Mouse (Mus musculus) midbrain, postnatal 0 days (tissue): Measurements from ENCODE around the gene Best2. TPM values are rescaled to one million over a fixed set of nuclear protein-coding genes. Genes with fewer than 3 reads are reported as not detected.

Source experiments
- ATAC-seq: fragments of 200-750 bp; cut with Nextera tagmentation; 2 replicates; pipeline ENCODE4 v1.8.0; 2017; ENCODE audit warnings: moderate number of reproducible peaks, mild to moderate bottlenecking, moderate TSS enrichment, moderate library complexity; ENCODE audit not compliant: low FRiP score
- DNase-seq: peaks from one replicate; pipeline ENCODE4 v3.0.0-alpha.2; 2015; ENCODE audit warnings: low spot score
- H3K27ac ChIP-seq: fragments of 300-500 bp; sonication (generic); 2 replicates; pipeline ENCODE4 v1.5.1; 2014; ENCODE audit warnings: low read depth, mild to moderate bottlenecking, low read length, mixed read lengths
- H3K27me3 ChIP-seq: fragments of 300-500 bp; sonication (generic); 2 replicates; pipeline ENCODE4 v1.6.1; 2014; ENCODE audit warnings: low read length, control low read depth, mixed read lengths; ENCODE audit not compliant: insufficient read depth
- H3K36me3 ChIP-seq: fragments of 300-500 bp; sonication (generic); 2 replicates; pipeline ENCODE4 v1.6.1; 2014; ENCODE audit warnings: low read length, control low read depth, mixed read lengths; ENCODE audit not compliant: insufficient read depth
- H3K4me1 ChIP-seq: fragments of 300-500 bp; sonication (generic); 2 replicates; pipeline ENCODE4 v1.6.1; 2014; ENCODE audit warnings: mild to moderate bottlenecking, control low read depth, antibody characterized with exemption, low read length, mixed read lengths; ENCODE audit not compliant: insufficient read depth
- H3K4me2 ChIP-seq: fragments of 300-500 bp; sonication (generic); 2 replicates; pipeline ENCODE4 v1.6.1; 2014; ENCODE audit warnings: low read depth, mild to moderate bottlenecking, low read length, mixed read lengths; ENCODE audit not compliant: poor library complexity, severe bottlenecking
- H3K4me3 ChIP-seq: fragments of 300-500 bp; sonication (generic); 2 replicates; pipeline ENCODE4 v1.5.1; 2014; ENCODE audit warnings: low read depth, mild to moderate bottlenecking, low read length, moderate library complexity
- H3K9ac ChIP-seq: fragments of 300-500 bp; sonication (generic); replicated peaks from 2 replicates; pipeline ENCODE4 v1.6.1; 2014; ENCODE audit warnings: mild to moderate bottlenecking, low read length, moderate library complexity, mixed read lengths; ENCODE audit not compliant: poor library complexity, severe bottlenecking
- H3K9me3 ChIP-seq: fragments of 300-500 bp; sonication (generic); 2 replicates; pipeline ENCODE4 v1.6.1; 2016; ENCODE audit warnings: low read length, control low read depth
- CTCF ChIP-seq: IDR thresholded peaks from 2 replicates; pipeline ENCODE4 v1.5.1; 2016; ENCODE audit warnings: antibody characterized with exemption, mild to moderate bottlenecking
- WGBS: fragments of 180-500 bp; shearing (Covaris S2); extraction: QIAGEN DNeasy Blood & Tissue Kit; methylation state at CpG from one replicate; pipeline ENCODE4 v1.1.7; 2014; 5-methylcytosine and 5-hydroxymethylcytosine counted together
- microRNA-seq: library from miRNA; unstranded; fragments of <30 nt; microRNA quantifications from one replicate; pipeline ENCODE4, GENCODE M21; 2016; ENCODE audit warnings: borderline number of aligned reads
- polyA plus RNA-seq: library from polyadenylated mRNA; unstranded; fragments of >200 nt; fragmentation: Nextera tagmentation; extraction: Ambion mirVana; gene quantifications from 2 replicates; pipeline ENCODE4 v1.2.1, GENCODE M21; 2015
- total RNA-seq: library from RNA; depleted of rRNA; stranded (reverse); fragments of >200 nt; gene quantifications from 2 replicates; pipeline ENCODE4 v1.2.3, GENCODE M21; 2014; rRNA removed

The Best2 gene
- total and polyA plus RNA-seq, 2 experiments from 2014 or later: 0.15 TPM; not detected in 1

DNA sequence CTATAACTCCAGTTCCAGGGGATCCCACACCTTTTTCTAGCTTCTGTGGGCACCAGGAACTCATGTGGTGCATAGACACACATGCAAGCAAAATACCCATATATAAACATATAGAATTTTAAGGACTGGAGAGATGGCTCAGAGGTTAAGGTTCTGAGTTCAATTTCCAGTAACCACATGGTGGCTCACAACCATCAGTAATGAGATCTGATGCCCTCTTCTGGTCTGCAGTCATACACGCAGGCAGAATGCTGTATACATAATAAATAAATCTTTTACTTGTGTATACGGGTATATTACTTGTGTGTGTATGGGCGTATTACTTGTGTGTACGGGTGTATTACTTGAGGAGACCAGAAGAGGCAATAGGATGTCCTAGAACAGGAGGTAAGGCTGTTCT lies 50.4 kb downstream of the Best2 start:
- Histone ChIP-seq H3K27ac (no peak overlapping the region), H3K36me3 (no peaks in the 10 kb centered on the region; the same call in 1 of the 2 replicates), H3K4me2 (no peak overlapping the region), H3K27me3 (no peaks in the 10 kb centered on the region), H3K9me3 (no peaks in the 10 kb centered on the region), H3K9ac (no peak overlapping the region), H3K4me3 (no peak overlapping the region), H3K4me1 (peaks cover 6% of the 10 kb centered on the region; the same call in 1 of the 2 replicates)
- ATAC-seq: no peak
- WGBS: 87% methylated on average over 4 of the region's 4 CpGs
- DNase-seq: no peak
- peak; percentile 39 for TF ChIP-seq CTCF

DNA sequence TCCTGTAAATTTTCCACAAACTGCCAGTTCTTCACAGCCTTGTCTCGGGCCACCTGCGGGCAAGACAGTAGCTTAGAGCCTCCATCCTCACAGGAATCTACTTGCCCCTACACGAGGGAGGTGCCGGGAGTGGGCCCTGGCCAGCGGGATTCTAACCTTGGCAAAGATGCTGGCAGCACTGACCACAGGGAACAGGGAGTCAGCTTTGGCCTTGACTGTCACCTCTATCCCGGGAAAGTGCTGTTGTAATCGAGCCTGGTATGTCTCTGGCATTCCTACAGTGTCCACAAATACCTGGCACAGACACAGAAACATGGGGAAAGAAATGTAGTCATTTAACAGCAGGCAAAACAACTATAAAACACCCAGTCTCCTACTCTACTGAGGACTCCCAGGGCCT lies 54.5 kb downstream of the Best2 start:
- Histone ChIP-seq H3K9me3 (no peaks in the 10 kb centered on the region), H3K4me2 (no peak overlapping the region), H3K9ac (no peak overlapping the region), H3K4me1 (no peaks in the 10 kb centered on the region), H3K36me3 (peaks cover 6% of the 10 kb centered on the region; the same call in 1 of the 2 replicates), H3K27ac (no peak overlapping the region), H3K27me3 (no peaks in the 10 kb centered on the region), H3K4me3 (no peak overlapping the region)
- 91% methylated on average over 7 of the region's 7 CpGs for WGBS
- DNase-seq (no peak), ATAC-seq (no peak)
- no peak for TF ChIP-seq CTCF

Small RNA genes within 50 kb of the gene (microRNA-seq; reads per million reads assigned to microRNA genes)
- 3.4 reads per million, percentile 2 among the genes with 10 or more reads in this experiment for gene Mir7070

Other genes with a start within 250 kb of the Best2 start
- 40.1 and 62.5 TPM in 2 replicates for gene Nfix, start 214.2 kb downstream of the Best2 start, total RNA-seq
- 41.7 and 53.7 TPM in 2 replicates for gene Nfix, start 214.2 kb downstream of the Best2 start, polyA plus RNA-seq
- 7.6 and 7.7 TPM in 2 replicates for gene Dand5, start 191.7 kb downstream of the Best2 start, total RNA-seq
- 12.6 and 14.5 TPM in 2 replicates for gene Dand5, start 191.7 kb downstream of the Best2 start, polyA plus RNA-seq
- gene Gadd45gip1, start 183.0 kb downstream of the Best2 start, total RNA-seq: 27.5 and 28.2 TPM in 2 replicates
- 42.9 and 45.1 TPM in 2 replicates for gene Gadd45gip1, start 183.0 kb downstream of the Best2 start, polyA plus RNA-seq
- 43.8 and 57.5 TPM in 2 replicates for gene Rad23a, start 173.9 kb downstream of the Best2 start, total RNA-seq
- 83.5 and 88.3 TPM in 2 replicates for gene Rad23a, start 173.9 kb downstream of the Best2 start, polyA plus RNA-seq
- 369 and 436 TPM in 2 replicates for gene Calr, start 167.6 kb downstream of the Best2 start, total RNA-seq
- 444 and 445 TPM in 2 replicates for gene Calr, start 167.6 kb downstream of the Best2 start, polyA plus RNA-seq
- 74.8 and 84.6 TPM in 2 replicates for gene Farsa, start 157.5 kb downstream of the Best2 start, total RNA-seq
- gene Farsa, start 157.5 kb downstream of the Best2 start, polyA plus RNA-seq: 92.7 and 103 TPM in 2 replicates
- gene Syce2, start 142.4 kb downstream of the Best2 start, total RNA-seq: 29.5 and 31.7 TPM in 2 replicates
- 56.2 and 61.4 TPM in 2 replicates for gene Syce2, start 142.4 kb downstream of the Best2 start, polyA plus RNA-seq
- gene Gcdh, start 120.6 kb downstream of the Best2 start, total RNA-seq: 22.1 and 30.5 TPM in 2 replicates
- gene Gcdh, start 120.6 kb downstream of the Best2 start, polyA plus RNA-seq: 33.2 and 35.3 TPM in 2 replicates
- gene Klf1, start 112.6 kb downstream of the Best2 start, total RNA-seq: 0.52 TPM in 1 of 2 replicates, not detected in the other
- gene Klf1, start 112.6 kb downstream of the Best2 start, polyA plus RNA-seq: 0.36 and 0.52 TPM in 2 replicates
- gene Dnase2a, start 106.0 kb downstream of the Best2 start, total RNA-seq: 4.3 and 5.7 TPM in 2 replicates
- gene Dnase2a, start 106.0 kb downstream of the Best2 start, polyA plus RNA-seq: 6.7 and 8.2 TPM in 2 replicates
- 85.9 and 92.0 TPM in 2 replicates for gene Mast1, start 77.2 kb downstream of the Best2 start, total RNA-seq
- gene Mast1, start 77.2 kb downstream of the Best2 start, polyA plus RNA-seq: 79.8 and 89.0 TPM in 2 replicates
- 4.5 and 6.2 TPM in 2 replicates for gene Rtbdn, start 67.5 kb downstream of the Best2 start, total RNA-seq
- 4.8 and 5.3 TPM in 2 replicates for gene Rtbdn, start 67.5 kb downstream of the Best2 start, polyA plus RNA-seq
- not detected in 2 replicates for gene Gm49661, start 45.1 kb downstream of the Best2 start, total RNA-seq
- not detected in 2 replicates for gene Gm49661, start 45.1 kb downstream of the Best2 start, polyA plus RNA-seq
- 720 and 802 TPM in 2 replicates for gene Prdx2, start 44.9 kb downstream of the Best2 start, total RNA-seq
- gene Prdx2, start 44.9 kb downstream of the Best2 start, polyA plus RNA-seq: 904 and 934 TPM in 2 replicates
- 40.5 and 48.9 TPM in 2 replicates for gene Rnaseh2a, start 44.8 kb downstream of the Best2 start, total RNA-seq
- gene Rnaseh2a, start 44.8 kb downstream of the Best2 start, polyA plus RNA-seq: 36.5 and 39.7 TPM in 2 replicates
- gene Junb, start 35.8 kb downstream of the Best2 start, total RNA-seq: 11.3 and 15.9 TPM in 2 replicates
- 5.3 and 6.1 TPM in 2 replicates for gene Junb, start 35.8 kb downstream of the Best2 start, polyA plus RNA-seq
- gene Hook2, start 23.9 kb downstream of the Best2 start, total RNA-seq: 21.4 and 32.5 TPM in 2 replicates
- 40.1 and 41.3 TPM in 2 replicates for gene Hook2, start 23.9 kb downstream of the Best2 start, polyA plus RNA-seq
- 123 and 172 TPM in 2 replicates for gene Asna1, start 10.8 kb upstream of the Best2 start, total RNA-seq
- gene Asna1, start 10.8 kb upstream of the Best2 start, polyA plus RNA-seq: 137 and 151 TPM in 2 replicates
- 266 and 292 TPM in 2 replicates for gene Trir, start 12.3 kb upstream of the Best2 start, total RNA-seq
- gene Trir, start 12.3 kb upstream of the Best2 start, polyA plus RNA-seq: 144 and 145 TPM in 2 replicates
- 173 and 174 TPM in 2 replicates for gene Tnpo2, start 22.4 kb upstream of the Best2 start, total RNA-seq
- 53.5 and 53.7 TPM in 2 replicates for gene Tnpo2, start 22.4 kb upstream of the Best2 start, polyA plus RNA-seq
- gene Fbxw9, start 45.5 kb upstream of the Best2 start, total RNA-seq: 113 and 120 TPM in 2 replicates
- 92.1 and 97.1 TPM in 2 replicates for gene Fbxw9, start 45.5 kb upstream of the Best2 start, polyA plus RNA-seq
- not detected in 2 replicates for gene Gm5741, start 53.5 kb upstream of the Best2 start, total RNA-seq
- gene Gm5741, start 53.5 kb upstream of the Best2 start, polyA plus RNA-seq: 2.2 TPM in 1 of 2 replicates, not detected in the other
- gene Dhps, start 57.2 kb upstream of the Best2 start, total RNA-seq: 66.3 and 77.1 TPM in 2 replicates
- gene Dhps, start 57.2 kb upstream of the Best2 start, polyA plus RNA-seq: 128 and 129 TPM in 2 replicates
- gene Wdr83os, start 66.2 kb upstream of the Best2 start, total RNA-seq: 92.6 and 105 TPM in 2 replicates
- gene Wdr83os, start 66.2 kb upstream of the Best2 start, polyA plus RNA-seq: 129 and 137 TPM in 2 replicates
- 27.4 and 34.1 TPM in 2 replicates for gene Wdr83, start 66.8 kb upstream of the Best2 start, total RNA-seq
- 37.0 and 39.9 TPM in 2 replicates for gene Wdr83, start 66.8 kb upstream of the Best2 start, polyA plus RNA-seq
- gene Man2b1, start 68.7 kb upstream of the Best2 start, total RNA-seq: 29.7 and 33.7 TPM in 2 replicates
- 18.7 and 19.7 TPM in 2 replicates for gene Man2b1, start 68.7 kb upstream of the Best2 start, polyA plus RNA-seq
- 2.6 and 4.9 TPM in 2 replicates for gene Zfp791, start 108.6 kb upstream of the Best2 start, total RNA-seq
- 2.3 and 2.7 TPM in 2 replicates for gene Zfp791, start 108.6 kb upstream of the Best2 start, polyA plus RNA-seq
- not detected in 2 replicates for gene Cks1brt, start 137.4 kb upstream of the Best2 start, total RNA-seq
- gene Cks1brt, start 137.4 kb upstream of the Best2 start, polyA plus RNA-seq: not detected in 2 replicates
- not detected in 2 replicates for gene Olfr371, start 211.5 kb upstream of the Best2 start, total RNA-seq
- not detected in 2 replicates for gene Olfr371, start 211.5 kb upstream of the Best2 start, polyA plus RNA-seq